ENCODE assay signal across 13 mouse cellular contexts in genomic region chr9:59725515-59725914, GRCm38 (mm10). TPM values are rescaled to one million over a fixed set of nuclear protein-coding genes. Genes with fewer than 3 reads are reported as not detected.
"Had no signal": no experiment of that assay in that cellular context is flagged by ENCODE, and none has a peak within 500 bp of the region (broad histone marks: within the 10 kb centered on the region; RNA-seq: fewer than 3 reads in every experiment).

No protein-coding gene starts in this region.

- H3K9me3 ChIP-seq: liver, embryonic 13.5 days had no signal

- H3K27ac ChIP-seq: left cerebral cortex, adult 2 months; liver, embryonic 13.5 days had no signal

- ATAC-seq: inflammation-experienced regulatory T-cells, adult 6 months; intestine, embryonic 16.5 days had no signal

- H3K9ac ChIP-seq: liver, embryonic 13.5 days; lung, embryonic 14.5 days had no signal

- H3K27me3 ChIP-seq: liver, embryonic 13.5 days had no signal

- H3K36me3 ChIP-seq: liver, embryonic 13.5 days had no signal

- H3K4me2 ChIP-seq: liver, embryonic 13.5 days; lung, embryonic 14.5 days; midbrain, embryonic 11.5 days had no signal

- DNase-seq: kidney, adult 8-10 months; kidney, postnatal 25 days; layer of hippocampus, postnatal 36 days; liver, embryonic 13.5 days; lung, embryonic 14.5 days; midbrain, embryonic 14.5 days; thymus, adult 18-20 months; thymus, postnatal 14 days; thymus, postnatal 4 days had no signal

- H3K4me3 ChIP-seq: left cerebral cortex, adult 2 months; liver, embryonic 13.5 days had no signal

RNA-seq across cellular contexts. Expression of gene Gramd2, which starts 45.6 kb away (rescaled TPM):
- polyA plus RNA-seq: inflammation-experienced regulatory T-cells, adult 6 months had no signal
